Mouse (Mus musculus): ENCODE data around the gene Ubn2. TPM values are rescaled to one million over a fixed set of nuclear protein-coding genes. Genes with fewer than 3 reads are reported as not detected.

Gene Ubn2
- total and polyA plus RNA-seq, 3 experiments, result 12.1 to 39.4 (median 16.0) TPM

- Histone ChIP-seq H3K9me3 (replicated peaks; ENCODE audit: insufficient read depth, low read length) (no peaks in the 10 kb centered on the region), H3K27ac (ENCODE audit: control insufficient read depth, low read depth, low read length) (peak overlapping the region; percentile 76), H3K27me3 (ENCODE audit: control insufficient read depth in 1 of 2, insufficient read depth in 2 of 2, low read length in 2 of 2) (no peaks in the 10 kb centered on the region), H3K9ac (ENCODE audit: control insufficient read depth, low read depth, low read length, poor library complexity, severe bottlenecking) (peak overlapping the region; percentile 80), H3K4me1 (ENCODE audit: control insufficient read depth in 1 of 2, insufficient read depth in 2 of 2, low read length in 2 of 2) (peaks cover 12 to 21% of the 10 kb centered on the region in 2 experiments), H3K36me3 (ENCODE audit: control insufficient read depth in 1 of 2, insufficient read depth in 2 of 2, low read length in 2 of 2) (peaks cover 29 to 36% of the 10 kb centered on the region in 2 experiments), H3K4me3 (ENCODE audit: control insufficient read depth in 1 of 2, insufficient read depth in 1 of 2, low read depth in 2 of 2, low read length in 2 of 2) (peak overlapping the region; percentile 73 to 92), H3K79me2 (ENCODE audit: control insufficient read depth, insufficient read depth, low read length, poor library complexity) (peaks cover 37% of the 10 kb centered on the region)
- peak; percentile 100 for DNase-seq (ENCODE audit: low read depth, low spot score)
- 0 out of 2 replicates have a peak, but pooled peaks have one; percentile 11 for TF ChIP-seq ETS1 (IDR thresholded peaks at IDR 0.05; ENCODE audit: low read depth, low read length)
- peak; percentile 34; the same call in 1 of the 2 replicates for TF ChIP-seq TCF12 (IDR thresholded peaks at IDR 0.05; ENCODE audit: low read depth, low read length)
- peak; percentile 42 for TF ChIP-seq NELFE (IDR thresholded peaks at IDR 0.05; ENCODE audit: low read depth, low read length)
- no peak for TF ChIP-seq UBTF (IDR thresholded peaks at IDR 0.05; ENCODE audit: borderline replicate concordance, insufficient read depth, low read depth, low read length)
- peak; percentile 12; the same call in 1 of the 2 replicates for TF ChIP-seq KAT2A (conservative IDR thresholded peaks at IDR 0.05; ENCODE audit: low read depth, low read length)
- peak; percentile 58 for TF ChIP-seq NRF1 (IDR thresholded peaks at IDR 0.05; ENCODE audit: insufficient read depth, low read depth, low read length, poor library complexity, severe bottlenecking)
- no peak for TF ChIP-seq CTCF (IDR thresholded peaks at IDR 0.05 in 2 of 3, conservative IDR thresholded peaks at IDR 0.05 in 1 of 3; ENCODE audit: control insufficient read depth in 1 of 3, insufficient read depth in 1 of 3, low read depth in 2 of 3, low read length in 3 of 3, poor library complexity in 1 of 3, severe bottlenecking in 1 of 3)
- TF ChIP-seq POLR2AphosphoS5 (IDR thresholded peaks at IDR 0.05; ENCODE audit: borderline replicate concordance, low read depth, low read length), result no peak
- no peak for TF ChIP-seq ZKSCAN1 (IDR thresholded peaks at IDR 0.05; ENCODE audit: low read depth, low read length)
- TF ChIP-seq MYB (IDR thresholded peaks at IDR 0.05; ENCODE audit: low read depth, low read length), result no peak
- TF ChIP-seq MYC (IDR thresholded peaks at IDR 0.05; ENCODE audit: low read depth, low read length), result no peak; the same call in 1 of the 2 replicates
- peak; percentile 26; the same call in 1 of the 2 replicates for TF ChIP-seq ZC3H11A (IDR thresholded peaks at IDR 0.05; ENCODE audit: low read depth, low read length)
- no peak for TF ChIP-seq SMC3 (IDR thresholded peaks at IDR 0.05; ENCODE audit: low read depth, low read length)
- peak in 1 of 2 experiments; percentile 29; a peak in 1 of 4 replicates for TF ChIP-seq POLR2A (IDR thresholded peaks at IDR 0.05; ENCODE audit: control insufficient read depth in 1 of 2, insufficient read depth in 1 of 2, low read depth in 1 of 2, low read length in 2 of 2, poor library complexity in 1 of 2)
- no peak for TF ChIP-seq TAL1 (IDR thresholded peaks at IDR 0.05; ENCODE audit: low read length)
- no peak for TF ChIP-seq GATA1 (IDR thresholded peaks at IDR 0.05; ENCODE audit: low read depth, low read length)
- no peak for TF ChIP-seq MAFK (IDR thresholded peaks at IDR 0.05; ENCODE audit: borderline replicate concordance, low read depth, low read length)
- 0 out of 2 replicates have a peak, but pooled peaks have one; percentile 4 for TF ChIP-seq ELF1 (IDR thresholded peaks at IDR 0.05; ENCODE audit: low read depth, low read length)
- TF ChIP-seq RAD21 (IDR thresholded peaks at IDR 0.05; ENCODE audit: low read depth, low read length), result no peak
- peak; percentile 67 for TF ChIP-seq TBP (IDR thresholded peaks at IDR 0.05; ENCODE audit: low read depth, low read length)
- TF ChIP-seq GABPA (IDR thresholded peaks at IDR 0.05; ENCODE audit: low read depth, low read length), result no peak
- TF ChIP-seq MAZ (IDR thresholded peaks at IDR 0.05; ENCODE audit: low read depth, low read length), result peak; percentile 83; the same call in 1 of the 2 replicates
- TF ChIP-seq EP300 (IDR thresholded peaks at IDR 0.05; ENCODE audit: low read depth in 1 of 2, low read length in 2 of 2), result no peak
- peak; percentile 91 for TF ChIP-seq ZNF384 (IDR thresholded peaks at IDR 0.05; ENCODE audit: low read depth, low read length)
- no peak for TF ChIP-seq BHLHE40 (IDR thresholded peaks at IDR 0.05; ENCODE audit: borderline replicate concordance, low read depth, low read length)
- TF ChIP-seq HCFC1 (IDR thresholded peaks at IDR 0.05; ENCODE audit: low read depth, low read length), result peak; percentile 69; the same call in 1 of the 2 replicates
- peak; percentile 16 for TF ChIP-seq MAX (IDR thresholded peaks at IDR 0.05; ENCODE audit: low read length)
- TF ChIP-seq USF2 (IDR thresholded peaks at IDR 0.05; ENCODE audit: borderline replicate concordance in 1 of 2, insufficient read depth in 1 of 2, low read depth in 1 of 2, low read length in 2 of 2), result no peak
- no peak for TF ChIP-seq USF1 (IDR thresholded peaks at IDR 0.05; ENCODE audit: low read depth, low read length)
- TF ChIP-seq JUND (IDR thresholded peaks at IDR 0.05; ENCODE audit: low read depth, low read length), result no peak
- peak; percentile 98 for TF ChIP-seq CHD1 (IDR thresholded peaks at IDR 0.05; ENCODE audit: low read depth, low read length)
- no peak for TF ChIP-seq POLR2AphosphoS2 (IDR thresholded peaks at IDR 0.05; ENCODE audit: low read length)
- peak; percentile 90; the same call in 1 of the 2 replicates for TF ChIP-seq MXI1 (IDR thresholded peaks at IDR 0.05; ENCODE audit: low read depth, low read length)
- TF ChIP-seq RCOR1 (IDR thresholded peaks at IDR 0.05; ENCODE audit: low read depth, low read length), result no peak
- TF ChIP-seq CHD2 (IDR thresholded peaks at IDR 0.05; ENCODE audit: low read length), result no peak
- TF ChIP-seq SIN3A (IDR thresholded peaks at IDR 0.05; ENCODE audit: low read length), result peak; percentile 96
These were observed 118.4 kb downstream of the Ubn2 start for GRCm38 (mm10) chr6:38551989-38552635.

All from MEL (cell line).